Mouse (Mus musculus) hindbrain, embryonic 15.5 days (tissue): ENCODE measurements around the gene Tenm4. TPM values are rescaled to one million over a fixed set of nuclear protein-coding genes. Genes with fewer than 3 reads are reported as not detected.

Experiments
- ATAC-seq: fragments of 200-750 bp; cut with Nextera tagmentation; 2 replicates; pipeline ENCODE4 v1.8.0; 2017; ENCODE audit warnings: low read depth, moderate number of reproducible peaks, moderate TSS enrichment; ENCODE audit not compliant: low FRiP score
- H3K27ac ChIP-seq: fragments of 300-500 bp; sonication (generic); replicated peaks from 2 replicates; pipeline ENCODE4 v1.5.1; 2015; ENCODE audit warnings: mild to moderate bottlenecking, inconsistent platforms
- H3K27me3 ChIP-seq: fragments of 300-500 bp; sonication (generic); 2 replicates; pipeline ENCODE4 v1.6.1; 2015; ENCODE audit warnings: control low read depth, inconsistent platforms
- H3K36me3 ChIP-seq: fragments of 300-500 bp; sonication (generic); 2 replicates; pipeline ENCODE4 v1.6.1; 2015; ENCODE audit warnings: control low read depth, inconsistent platforms
- H3K4me1 ChIP-seq: fragments of 300-500 bp; sonication (generic); replicated peaks from 2 replicates; pipeline ENCODE4 v1.6.1; 2015; ENCODE audit warnings: control low read depth, inconsistent platforms
- H3K4me2 ChIP-seq: fragments of 300-500 bp; sonication (generic); 2 replicates; pipeline ENCODE4 v1.6.1; 2015; ENCODE audit warnings: moderate library complexity, mild to moderate bottlenecking, inconsistent platforms
- H3K4me3 ChIP-seq: fragments of 300-500 bp; sonication (generic); 2 replicates; pipeline ENCODE4 v1.5.1; 2015; ENCODE audit warnings: mild to moderate bottlenecking, inconsistent platforms
- H3K9ac ChIP-seq: fragments of 300-500 bp; sonication (generic); 2 replicates; pipeline ENCODE4 v1.6.1; 2015; ENCODE audit warnings: inconsistent platforms
- H3K9me3 ChIP-seq: fragments of 300-500 bp; sonication (generic); 2 replicates; pipeline ENCODE4 v1.6.1; 2016; ENCODE audit warnings: control low read depth, inconsistent platforms
- WGBS: fragments of 180-500 bp; shearing (Covaris S2); methylation state at CpG from one replicate; pipeline ENCODE4 v1.1.7; 2015; 5-methylcytosine and 5-hydroxymethylcytosine counted together
- polyA plus RNA-seq: library from polyadenylated mRNA; unstranded; fragments of >200 nt; fragmentation: Nextera tagmentation; extraction: Ambion mirVana; gene quantifications from 2 replicates; pipeline ENCODE4 v1.2.1, GENCODE M21; 2015

The Tenm4 gene
- 39.0 and 40.1 TPM in 2 replicates for polyA plus RNA-seq

- Histone ChIP-seq H3K4me3 (no peak within 1 kb of the TSS), H3K27me3 (no peaks in the 10 kb centered on the region), H3K36me3 (no peaks in the 10 kb centered on the region), H3K4me1 (peaks cover 17% of the 10 kb centered on the region), H3K9me3 (no peaks in the 10 kb centered on the region), H3K4me2 (peak within 1 kb of the TSS; percentile 16; the same call in 1 of the 2 replicates), H3K9ac (no peak within 1 kb of the TSS), H3K27ac (no peak within 1 kb of the TSS)
- WGBS = 34% methylated on average over 14 of the region's 14 CpGs
- no peak for ATAC-seq
Observed at GRCm38 (mm10) chr7:96170924-96171595, at the start of gene Tenm4. Tenm4 (plus strand) TSS chr7:96171246.

DNA sequence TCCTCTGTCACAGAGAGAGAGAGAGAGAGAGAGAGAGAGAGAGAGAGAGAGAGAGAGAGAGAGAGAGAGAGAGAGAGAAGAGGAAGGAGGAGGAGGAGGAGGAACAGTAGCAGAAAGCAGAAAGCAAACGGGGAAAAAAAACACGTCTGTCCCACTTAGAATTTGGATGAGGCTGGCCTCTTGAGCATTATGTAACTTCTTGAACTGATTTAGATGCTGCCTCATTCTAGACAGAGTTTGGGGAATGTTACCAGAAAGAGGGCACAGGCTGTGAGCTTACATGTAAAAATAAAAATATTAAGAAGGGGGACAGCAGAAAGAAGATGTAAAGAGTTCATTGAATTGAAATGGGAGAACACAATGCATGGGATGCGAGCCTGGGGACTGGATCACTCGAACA is 40.3 kb upstream of the Tenm4 start:
- Histone ChIP-seq H3K36me3 (no peaks in the 10 kb centered on the region), H3K9me3 (no peaks in the 10 kb centered on the region), H3K9ac (no peak overlapping the region), H3K4me2 (no peak overlapping the region), H3K4me1 (no peaks in the 10 kb centered on the region), H3K27ac (no peak overlapping the region), H3K4me3 (no peak overlapping the region), H3K27me3 (no peaks in the 10 kb centered on the region)
- 45% methylated on average over 4 of the region's 4 CpGs for WGBS
- no peak for ATAC-seq

DNA sequence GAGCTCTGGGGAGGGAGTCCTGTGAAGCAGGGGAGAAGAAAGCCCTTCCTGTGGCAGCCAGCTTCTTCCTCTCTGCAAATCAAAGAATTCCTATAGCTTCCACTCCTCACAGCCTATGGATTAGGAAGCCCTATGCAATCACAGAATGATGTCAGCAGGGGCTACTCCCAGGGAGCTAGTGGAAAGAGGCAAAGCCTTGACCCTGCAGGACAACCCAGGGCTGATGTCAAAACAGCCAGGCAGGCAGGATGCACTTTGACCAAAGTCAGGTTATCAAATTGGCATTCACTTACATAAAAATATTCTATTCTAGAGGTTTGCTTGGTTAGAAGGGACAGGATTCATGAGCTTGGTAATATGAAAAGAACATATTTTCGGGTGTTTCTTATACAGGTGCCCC is 39.9 kb upstream of the Tenm4 start:
- Histone ChIP-seq H3K9me3 (no peaks in the 10 kb centered on the region), H3K4me1 (no peaks in the 10 kb centered on the region), H3K27me3 (no peaks in the 10 kb centered on the region), H3K9ac (no peak overlapping the region), H3K4me2 (no peak overlapping the region), H3K4me3 (no peak overlapping the region), H3K36me3 (no peaks in the 10 kb centered on the region), H3K27ac (no peak overlapping the region)
- no peak for ATAC-seq
- 97% methylated on average over 1 of the region's 1 CpGs for WGBS

GRCm38 (mm10) chr7:96136497-96136961 is 34.5 kb upstream of the Tenm4 start:
- Histone ChIP-seq H3K9me3 (no peaks in the 10 kb centered on the region), H3K4me1 (no peaks in the 10 kb centered on the region), H3K9ac (no peak overlapping the region), H3K27ac (no peak overlapping the region), H3K27me3 (no peaks in the 10 kb centered on the region), H3K4me3 (no peak overlapping the region), H3K36me3 (no peaks in the 10 kb centered on the region), H3K4me2 (no peak overlapping the region)
- WGBS = 83% methylated on average over 6 of the region's 6 CpGs
- ATAC-seq = no peak

DNA sequence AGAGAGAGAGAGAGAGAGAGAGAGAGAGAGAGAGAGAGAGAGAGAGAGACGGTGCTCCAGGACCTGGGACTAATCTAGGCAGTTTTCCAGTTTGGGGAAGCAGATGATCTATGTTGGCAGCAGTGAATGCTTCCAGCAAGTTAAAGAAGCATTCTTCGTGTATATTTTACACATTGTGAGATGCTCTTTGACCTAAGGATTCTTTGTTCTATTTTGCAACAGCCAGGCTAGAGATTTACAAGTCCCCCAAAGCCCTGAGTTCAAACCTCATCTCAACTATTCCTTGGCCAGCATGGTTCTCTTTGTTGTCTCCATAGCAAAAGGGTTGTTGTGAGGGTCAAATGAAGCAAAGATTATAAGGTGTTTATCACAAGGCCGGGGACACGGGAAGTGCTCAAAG is 29.2 kb upstream of the Tenm4 start:
- Histone ChIP-seq H3K4me3 (no peak overlapping the region), H3K36me3 (no peaks in the 10 kb centered on the region), H3K27me3 (no peaks in the 10 kb centered on the region), H3K9ac (no peak overlapping the region), H3K4me1 (no peaks in the 10 kb centered on the region), H3K9me3 (no peaks in the 10 kb centered on the region), H3K4me2 (no peak overlapping the region), H3K27ac (no peak overlapping the region)
- no peak for ATAC-seq
- 74% methylated on average over 4 of the region's 4 CpGs for WGBS

- ATAC-seq = no peak; the same call in 1 of the 2 replicates
- Histone ChIP-seq H3K4me2 (no peak overlapping the region), H3K9me3 (no peaks in the 10 kb centered on the region), H3K27ac (no peak overlapping the region), H3K27me3 (no peaks in the 10 kb centered on the region), H3K9ac (no peak overlapping the region), H3K36me3 (no peaks in the 10 kb centered on the region), H3K4me3 (no peak overlapping the region), H3K4me1 (no peaks in the 10 kb centered on the region)
- WGBS = 84% methylated on average over 3 of the region's 3 CpGs
Observed at GRCm38 (mm10) chr7:96142973-96143596, 28.0 kb upstream of the Tenm4 start.

DNA sequence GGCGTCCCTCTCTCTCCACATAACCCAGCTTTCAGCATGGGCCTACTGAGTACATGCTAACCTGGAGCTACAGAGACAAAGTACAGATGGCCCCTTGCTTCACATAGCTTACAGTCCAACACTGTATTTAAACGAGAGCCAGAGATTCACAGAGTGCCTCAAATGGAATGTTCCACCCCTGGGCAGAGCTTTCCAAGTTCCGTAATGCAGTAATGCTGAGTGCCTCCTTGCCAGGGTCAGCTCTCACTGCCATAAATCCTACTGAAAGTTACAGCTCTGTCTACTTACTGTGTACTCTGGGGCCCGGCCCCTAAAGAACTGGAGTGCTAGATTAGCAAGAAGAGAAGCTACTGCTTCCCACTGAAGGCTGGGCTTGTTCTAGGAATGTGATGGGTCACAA is 23.6 kb upstream of the Tenm4 start:
- Histone ChIP-seq H3K4me2 (no peak overlapping the region), H3K9ac (no peak overlapping the region), H3K4me3 (no peak overlapping the region), H3K27me3 (no peaks in the 10 kb centered on the region), H3K36me3 (no peaks in the 10 kb centered on the region), H3K27ac (no peak overlapping the region), H3K4me1 (0 out of 2 replicates have a peak, but pooled peaks cover 7% of the 10 kb centered on the region), H3K9me3 (no peaks in the 10 kb centered on the region)
- 90% methylated on average over 4 of the region's 4 CpGs for WGBS
- ATAC-seq = no peak

- Histone ChIP-seq H3K9ac (no peak overlapping the region), H3K4me3 (no peak overlapping the region), H3K27ac (no peak overlapping the region), H3K27me3 (no peaks in the 10 kb centered on the region), H3K4me2 (no peak overlapping the region), H3K9me3 (no peaks in the 10 kb centered on the region), H3K4me1 (0 out of 2 replicates have a peak, but pooled peaks cover 14% of the 10 kb centered on the region), H3K36me3 (no peaks in the 10 kb centered on the region)
- 84% methylated on average over 4 of the region's 4 CpGs for WGBS
- no peak for ATAC-seq
Observed at GRCm38 (mm10) chr7:96148191-96148590, 22.9 kb upstream of the Tenm4 start.

DNA sequence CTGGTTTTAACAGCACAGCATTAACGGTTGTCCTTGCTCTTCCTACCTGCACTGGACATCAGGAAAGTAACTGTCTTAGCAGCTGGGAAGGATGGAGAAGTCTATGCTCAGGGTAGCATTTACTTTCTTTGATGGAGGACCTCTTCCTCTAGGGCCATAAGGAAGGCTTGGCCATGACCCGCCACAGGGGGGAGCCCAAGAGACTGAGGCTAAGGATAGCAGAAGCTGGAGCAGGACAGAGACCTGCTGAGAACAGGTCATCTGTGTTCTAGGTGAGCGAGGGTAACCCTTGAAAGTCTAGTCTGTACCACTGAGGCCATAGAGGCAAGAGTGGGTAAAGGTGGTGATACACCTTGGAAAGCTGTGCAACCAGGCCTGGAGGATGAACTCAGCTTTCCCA is 19.8 kb upstream of the Tenm4 start:
- WGBS = 67% methylated on average over 3 of the region's 3 CpGs
- no peaks in the 10 kb centered on the region for H3K36me3 ChIP-seq
- H3K4me1 ChIP-seq = 0 out of 2 replicates have a peak, but pooled peaks cover 14% of the 10 kb centered on the region
- no peaks in the 10 kb centered on the region for H3K9me3 ChIP-seq
- no peak overlapping the region for H3K9ac ChIP-seq
- no peak for ATAC-seq
- H3K4me3 ChIP-seq = no peak overlapping the region
- no peaks in the 10 kb centered on the region for H3K27me3 ChIP-seq
- no peak overlapping the region for H3K4me2 ChIP-seq
- no peak overlapping the region for H3K27ac ChIP-seq

DNA sequence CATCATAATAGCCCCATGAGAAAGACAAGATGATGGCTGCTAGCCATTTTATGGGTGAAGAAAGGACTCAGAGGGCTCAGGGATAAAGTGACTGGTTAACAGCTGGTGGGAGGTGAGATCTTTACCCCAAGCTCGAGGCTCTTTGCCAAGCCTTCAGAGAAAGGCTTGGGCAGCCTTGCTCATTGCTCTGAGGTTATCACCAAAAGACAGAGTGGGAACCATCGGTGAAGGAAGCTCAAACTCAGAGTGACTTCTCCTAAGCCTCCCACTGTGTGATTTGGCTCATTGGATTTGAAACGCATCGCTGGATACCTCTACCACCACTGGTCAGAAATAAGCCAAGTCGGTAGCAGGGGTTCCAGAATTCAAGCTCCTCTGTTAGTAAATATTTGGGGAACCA is 19.1 kb upstream of the Tenm4 start:
- ATAC-seq = no peak
- 0 out of 2 replicates have a peak, but pooled peaks cover 14% of the 10 kb centered on the region for H3K4me1 ChIP-seq
- no peak overlapping the region for H3K27ac ChIP-seq
- no peaks in the 10 kb centered on the region for H3K27me3 ChIP-seq
- no peak overlapping the region for H3K9ac ChIP-seq
- H3K4me2 ChIP-seq = no peak overlapping the region
- 22% methylated on average over 5 of the region's 5 CpGs for WGBS
- H3K9me3 ChIP-seq = no peaks in the 10 kb centered on the region
- H3K4me3 ChIP-seq = no peak overlapping the region
- H3K36me3 ChIP-seq = no peaks in the 10 kb centered on the region

GRCm38 (mm10) chr7:96152431-96152830 is 18.6 kb upstream of the Tenm4 start:
- Histone ChIP-seq H3K4me2 (peak overlapping the region; percentile 54), H3K9me3 (no peaks in the 10 kb centered on the region), H3K4me1 (0 out of 2 replicates have a peak, but pooled peaks cover 14% of the 10 kb centered on the region), H3K27ac (no peak overlapping the region), H3K9ac (peak overlapping the region; percentile 48; the same call in 1 of the 2 replicates), H3K36me3 (no peaks in the 10 kb centered on the region), H3K27me3 (no peaks in the 10 kb centered on the region), H3K4me3 (peak overlapping the region; percentile 40)
- peak; percentile 17; the same call in 1 of the 2 replicates for ATAC-seq
- 6% methylated on average over 4 of the region's 4 CpGs for WGBS

- peak; percentile 96 for ATAC-seq
- Histone ChIP-seq H3K4me3 (peak overlapping the region; percentile 40), H3K27me3 (no peaks in the 10 kb centered on the region), H3K9me3 (no peaks in the 10 kb centered on the region), H3K27ac (peak overlapping the region; percentile 70; the same call in 1 of the 2 replicates), H3K36me3 (no peaks in the 10 kb centered on the region), H3K4me1 (0 out of 2 replicates have a peak, but pooled peaks cover 14% of the 10 kb centered on the region), H3K4me2 (peak overlapping the region; percentile 54), H3K9ac (peak overlapping the region; percentile 48)
- WGBS = 2% methylated on average over 10 of the region's 10 CpGs
Observed at GRCm38 (mm10) chr7:96152924-96153359, 18.1 kb upstream of the Tenm4 start.
